Mouse (Mus musculus) limb, embryonic 11.5 days (tissue): ENCODE results near the gene Gm136. TPM values are rescaled to one million over a fixed set of nuclear protein-coding genes. Genes with fewer than 3 reads are reported as not detected.

Source experiments
- ATAC-seq: fragments of 200-750 bp; cut with Nextera tagmentation; 2 replicates; pipeline ENCODE4 v1.8.0; 2017; ENCODE audit warnings: low read depth; ENCODE audit not compliant: insufficient number of reproducible peaks, low FRiP score, low TSS enrichment
- DNase-seq: peaks from one replicate; pipeline ENCODE4 v3.0.0-alpha.2; 2015; ENCODE audit warnings: low spot score
- H3K27ac ChIP-seq: fragments of 300-500 bp; sonication (generic); replicated peaks from 2 replicates; pipeline ENCODE4 v1.5.1; 2014; ENCODE audit warnings: low read depth, mild to moderate bottlenecking, low read length
- H3K27me3 ChIP-seq: fragments of 300-500 bp; sonication (generic); 2 replicates; pipeline ENCODE4 v1.6.1; 2014; ENCODE audit warnings: mild to moderate bottlenecking, low read length, mixed read lengths; ENCODE audit not compliant: control insufficient read depth, insufficient read depth
- H3K36me3 ChIP-seq: fragments of 300-500 bp; sonication (generic); 2 replicates; pipeline ENCODE4 v1.6.1; 2014; ENCODE audit warnings: mild to moderate bottlenecking, low read length, moderate library complexity, mixed read lengths; ENCODE audit not compliant: control insufficient read depth, insufficient read depth
- H3K4me1 ChIP-seq: fragments of 300-500 bp; sonication (generic); 2 replicates; pipeline ENCODE4 v1.6.1; 2014; ENCODE audit warnings: low read length, mixed read lengths; ENCODE audit not compliant: control insufficient read depth, insufficient read depth
- H3K4me2 ChIP-seq: fragments of 300-500 bp; sonication (generic); 2 replicates; pipeline ENCODE4 v1.6.1; 2014; ENCODE audit warnings: low read depth, mild to moderate bottlenecking, moderate library complexity; ENCODE audit not compliant: severe bottlenecking
- H3K4me3 ChIP-seq: fragments of 300-500 bp; sonication (generic); 2 replicates; pipeline ENCODE4 v1.5.1; 2014; ENCODE audit warnings: low read depth, low read length
- H3K9ac ChIP-seq: fragments of 300-500 bp; sonication (generic); 2 replicates; pipeline ENCODE4 v1.6.1; 2014; ENCODE audit warnings: mild to moderate bottlenecking, low read length
- H3K9me3 ChIP-seq: fragments of 300-500 bp; sonication (generic); 2 replicates; pipeline ENCODE4 v1.6.1; 2016; ENCODE audit warnings: low read length; ENCODE audit not compliant: control insufficient read depth
- WGBS: fragments of 180-500 bp; shearing (Covaris S2); extraction: QIAGEN DNeasy Blood & Tissue Kit; methylation state at CpG from one replicate; pipeline ENCODE4 v1.1.7; 2014; 5-methylcytosine and 5-hydroxymethylcytosine counted together
- polyA plus RNA-seq: library from polyadenylated mRNA; unstranded; fragments of >200 nt; fragmentation: Nextera tagmentation; extraction: Ambion mirVana; gene quantifications from 2 replicates; pipeline ENCODE4 v1.2.1, GENCODE M21; 2014

The Gm136 gene
- polyA plus RNA-seq, 1 experiment from 2014 or later, result not detected

DNA sequence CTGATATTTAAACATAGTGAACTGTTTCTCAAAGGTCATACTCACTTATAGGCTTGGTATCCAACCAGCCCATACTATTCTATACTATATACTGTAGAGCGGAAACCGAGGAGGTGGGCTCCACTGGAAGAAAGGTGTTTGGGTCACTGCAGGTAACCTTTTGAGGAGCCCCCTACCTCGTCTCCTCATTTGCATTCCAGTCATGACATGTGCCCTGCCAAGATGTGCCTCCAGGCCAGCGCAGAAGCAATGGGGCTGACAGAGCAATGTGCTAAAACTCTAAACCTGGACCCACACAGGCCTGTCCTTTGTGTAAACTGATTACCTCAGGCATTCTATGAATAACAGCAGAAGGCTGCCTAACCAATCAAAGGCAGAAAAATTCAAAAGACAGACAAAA is 31.8 kb downstream of the Gm136 start:
- H3K4me1 ChIP-seq, result no peaks in the 10 kb centered on the region
- H3K4me3 ChIP-seq, result no peak overlapping the region
- ATAC-seq (no peak), DNase-seq (no peak)
- 62% methylated on average over 4 of the region's 4 CpGs for WGBS
- no peak overlapping the region for H3K4me2 ChIP-seq
- no peaks in the 10 kb centered on the region for H3K36me3 ChIP-seq
- no peak overlapping the region for H3K9ac ChIP-seq
- 0 out of 2 replicates have a peak, but pooled peaks cover 3% of the 10 kb centered on the region for H3K9me3 ChIP-seq
- no peaks in the 10 kb centered on the region for H3K27me3 ChIP-seq
- H3K27ac ChIP-seq, result no peak overlapping the region

DNA sequence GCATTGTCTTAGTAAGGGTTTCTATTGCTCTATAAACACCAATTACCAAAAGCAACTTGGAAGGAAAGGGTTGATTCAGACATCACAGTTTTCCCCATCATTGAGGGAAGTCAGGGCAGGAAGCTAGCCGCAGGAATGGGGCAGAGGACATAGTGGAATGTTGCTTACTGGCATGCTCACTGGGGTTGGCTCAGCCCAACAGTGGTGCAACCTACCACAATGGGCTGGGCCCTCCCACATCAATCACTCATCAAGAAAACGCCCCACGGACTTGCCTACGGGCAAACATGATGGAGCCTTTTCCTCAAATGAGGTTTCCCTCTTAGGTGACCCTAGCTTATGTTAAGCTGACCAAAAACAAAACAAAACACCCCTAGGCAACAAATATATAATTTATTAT is 32.9 kb downstream of the Gm136 start:
- DNase-seq (no peak), ATAC-seq (no peak)
- H3K9me3 ChIP-seq, result 0 out of 2 replicates have a peak, but pooled peaks cover 4% of the 10 kb centered on the region
- H3K4me3 ChIP-seq, result no peak overlapping the region
- WGBS, result 85% methylated on average over 4 of the region's 4 CpGs
- no peaks in the 10 kb centered on the region for H3K4me1 ChIP-seq
- no peaks in the 10 kb centered on the region for H3K27me3 ChIP-seq
- H3K36me3 ChIP-seq, result no peaks in the 10 kb centered on the region
- H3K9ac ChIP-seq, result no peak overlapping the region
- H3K4me2 ChIP-seq, result no peak overlapping the region
- no peak overlapping the region for H3K27ac ChIP-seq

DNA sequence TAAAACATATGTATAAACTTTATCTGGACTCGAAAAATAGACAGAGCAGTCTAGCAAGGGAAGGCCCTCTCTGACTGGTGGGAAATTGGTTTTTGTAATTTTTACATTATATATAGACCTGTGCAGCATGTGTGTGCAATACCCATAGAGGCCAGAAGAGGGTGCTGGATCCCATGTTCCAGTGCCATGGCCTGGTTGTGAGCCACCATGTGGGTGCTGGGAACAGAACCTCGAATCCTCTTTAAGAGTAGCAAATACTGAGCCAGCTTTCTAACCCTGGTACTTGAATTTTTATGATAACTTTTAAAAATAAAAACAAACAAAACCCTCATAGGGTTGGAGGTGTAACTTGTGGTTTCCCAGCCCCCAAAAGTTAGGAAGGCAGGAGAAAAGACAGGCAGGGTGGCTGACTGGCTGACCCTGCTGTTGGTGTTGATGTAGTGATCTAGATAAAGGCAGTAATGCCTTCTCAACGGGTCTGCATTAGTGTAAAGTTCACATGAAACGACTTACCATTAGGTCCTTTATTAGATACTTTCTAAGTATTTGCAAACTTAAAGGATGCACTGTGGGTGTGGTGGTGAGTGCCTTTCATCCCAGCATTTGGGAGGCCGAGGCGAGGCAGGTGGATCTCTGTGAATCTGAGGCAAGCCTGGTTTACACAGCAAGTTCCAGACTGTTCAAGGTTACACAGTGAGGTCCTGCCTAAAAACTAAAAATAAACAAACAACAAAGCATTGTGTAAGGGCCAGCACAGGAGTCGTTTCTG is 35.8 kb downstream of the Gm136 start:
- no peak for DNase-seq
- Histone ChIP-seq H3K4me3 (no peak overlapping the region), H3K36me3 (no peaks in the 10 kb centered on the region), H3K4me2 (no peak overlapping the region), H3K9ac (no peak overlapping the region), H3K27me3 (no peaks in the 10 kb centered on the region), H3K9me3 (0 out of 2 replicates have a peak, but pooled peaks cover 4% of the 10 kb centered on the region), H3K4me1 (no peaks in the 10 kb centered on the region), H3K27ac (no peak overlapping the region)
- ATAC-seq, result no peak
- 92% methylated on average over 7 of the region's 7 CpGs for WGBS

DNA sequence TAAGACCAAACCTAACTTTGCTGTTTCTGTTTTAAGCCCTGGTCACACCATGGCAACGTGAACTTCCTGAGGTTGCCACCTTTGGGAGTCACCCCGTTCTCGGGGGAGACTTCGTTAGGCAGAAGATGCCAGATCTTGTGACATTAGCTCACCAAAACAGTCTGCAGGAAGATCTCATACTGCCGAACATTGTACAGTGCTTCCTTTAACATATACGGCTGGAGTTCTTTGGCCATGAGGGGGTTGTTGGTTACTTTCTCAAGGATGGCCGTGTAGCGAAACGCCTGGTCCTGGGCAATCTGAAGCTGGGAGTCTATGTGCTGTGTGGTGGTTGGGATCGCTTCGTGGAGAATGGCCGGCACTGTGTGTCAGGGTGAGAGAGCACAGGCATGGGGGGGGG is 36.6 kb downstream of the Gm136 start:
- no peak overlapping the region for H3K9ac ChIP-seq
- no peaks in the 10 kb centered on the region for H3K4me1 ChIP-seq
- WGBS, result 96% methylated on average over 12 of the region's 12 CpGs
- no peaks in the 10 kb centered on the region for H3K27me3 ChIP-seq
- 0 out of 2 replicates have a peak, but pooled peaks cover 4% of the 10 kb centered on the region for H3K9me3 ChIP-seq
- no peak overlapping the region for H3K27ac ChIP-seq
- no peak overlapping the region for H3K4me2 ChIP-seq
- H3K36me3 ChIP-seq, result no peaks in the 10 kb centered on the region
- DNase-seq (no peak), ATAC-seq (no peak)
- H3K4me3 ChIP-seq, result no peak overlapping the region

DNA sequence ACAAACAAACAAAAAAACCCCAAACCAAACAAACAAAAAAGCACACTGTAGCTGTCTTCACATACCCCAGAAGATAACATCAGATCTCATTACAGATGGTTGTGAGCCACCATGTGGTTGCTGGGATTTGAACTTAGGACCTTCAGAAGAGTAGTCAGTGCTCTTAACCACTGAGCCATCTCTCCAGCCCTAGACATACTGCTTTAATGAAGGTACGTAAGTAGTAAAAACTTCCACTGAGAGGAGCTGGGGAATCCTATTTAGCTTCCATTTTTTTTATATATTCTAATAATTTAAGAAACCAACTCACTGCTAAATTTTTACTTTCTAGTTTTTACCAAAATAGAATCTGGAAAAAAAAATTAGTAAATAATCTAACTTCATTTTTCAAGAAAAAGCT is 41.0 kb downstream of the Gm136 start:
- DNase-seq (no peak), ATAC-seq (no peak)
- no peaks in the 10 kb centered on the region for H3K36me3 ChIP-seq
- no peaks in the 10 kb centered on the region for H3K27me3 ChIP-seq
- no peaks in the 10 kb centered on the region for H3K4me1 ChIP-seq
- no peak overlapping the region for H3K4me3 ChIP-seq
- 93% methylated on average over 1 of the region's 1 CpGs for WGBS
- H3K9ac ChIP-seq, result no peak overlapping the region
- no peak overlapping the region for H3K4me2 ChIP-seq
- H3K27ac ChIP-seq, result no peak overlapping the region
- 0 out of 2 replicates have a peak, but pooled peaks cover 4% of the 10 kb centered on the region for H3K9me3 ChIP-seq

DNA sequence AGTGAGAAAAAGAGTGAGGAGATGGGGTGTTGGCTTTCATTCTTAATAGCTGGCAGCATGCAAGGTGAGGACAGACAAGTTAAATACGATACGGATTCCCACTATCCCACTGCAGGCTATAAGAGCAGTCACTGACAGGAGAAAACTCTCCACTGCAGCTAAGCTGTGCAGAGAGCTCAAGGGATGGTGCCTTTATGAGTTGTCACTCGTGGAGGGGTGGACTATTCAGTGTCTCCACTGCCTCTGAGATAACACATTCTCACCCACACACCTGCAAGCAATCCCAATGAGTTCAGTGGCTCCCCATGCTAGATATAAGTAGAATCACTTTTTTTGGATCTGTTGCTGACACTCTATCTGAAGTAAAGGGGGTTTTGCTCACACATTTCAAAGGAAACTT is 47.9 kb downstream of the Gm136 start:
- no peak for DNase-seq
- H3K4me3 ChIP-seq, result no peak overlapping the region
- H3K4me1 ChIP-seq, result no peaks in the 10 kb centered on the region
- no peak for ATAC-seq
- WGBS, result 77% methylated on average over 3 of the region's 3 CpGs
- H3K36me3 ChIP-seq, result no peaks in the 10 kb centered on the region
- no peak overlapping the region for H3K27ac ChIP-seq
- no peaks in the 10 kb centered on the region for H3K27me3 ChIP-seq
- H3K9ac ChIP-seq, result no peak overlapping the region
- no peaks in the 10 kb centered on the region for H3K9me3 ChIP-seq
- H3K4me2 ChIP-seq, result no peak overlapping the region

DNA sequence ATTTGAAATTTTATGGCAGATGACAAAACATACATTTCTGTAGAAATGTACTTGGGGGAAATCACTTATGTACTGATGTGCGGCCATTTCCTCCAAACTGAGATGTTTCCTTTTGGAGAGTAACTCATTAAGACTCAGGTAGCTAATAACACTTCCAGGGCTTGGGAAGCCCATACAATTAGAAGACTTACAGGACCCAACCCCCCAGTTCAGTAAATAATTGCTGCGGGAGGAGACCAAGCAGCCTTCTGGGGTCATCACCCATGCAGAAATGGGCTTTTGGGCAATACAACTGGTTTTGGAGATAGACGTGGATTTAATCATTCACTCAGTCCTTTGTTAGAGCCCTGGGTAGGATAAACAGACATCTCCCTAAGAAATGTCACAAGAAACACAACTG is 48.8 kb downstream of the Gm136 start:
- H3K4me1 ChIP-seq, result no peaks in the 10 kb centered on the region
- 75% methylated on average over 3 of the region's 3 CpGs for WGBS
- no peak for ATAC-seq

DNA sequence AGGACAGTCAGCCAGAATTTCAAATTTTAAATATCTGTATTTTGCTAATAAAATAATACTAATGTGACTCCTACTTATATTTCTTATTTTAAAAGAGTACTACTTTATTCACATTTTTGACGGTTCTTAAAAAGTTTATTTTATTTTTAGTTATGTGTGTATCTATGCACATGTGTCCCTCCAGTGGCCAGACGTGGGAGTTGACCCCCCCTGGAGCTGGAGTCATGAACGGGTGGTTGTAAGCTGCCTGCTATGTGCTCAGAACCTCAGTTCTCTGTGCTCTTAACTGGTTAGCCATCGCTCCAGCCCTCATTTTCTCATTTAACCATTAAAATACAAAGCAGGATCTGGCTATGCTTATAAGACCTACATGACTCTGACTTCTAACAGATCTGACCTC is 53.0 kb downstream of the Gm136 start:
- 77% methylated on average over 4 of the region's 4 CpGs for WGBS
- ATAC-seq (no peak), DNase-seq (no peak)

More for the DNA sequence above, 48.8 kb downstream of the Gm136 start:
- no peak for DNase-seq
- Histone ChIP-seq H3K9ac (no peak overlapping the region), H3K9me3 (no peaks in the 10 kb centered on the region), H3K4me3 (no peak overlapping the region), H3K27me3 (no peaks in the 10 kb centered on the region), H3K36me3 (no peaks in the 10 kb centered on the region), H3K27ac (no peak overlapping the region), H3K4me2 (no peak overlapping the region)

DNA sequence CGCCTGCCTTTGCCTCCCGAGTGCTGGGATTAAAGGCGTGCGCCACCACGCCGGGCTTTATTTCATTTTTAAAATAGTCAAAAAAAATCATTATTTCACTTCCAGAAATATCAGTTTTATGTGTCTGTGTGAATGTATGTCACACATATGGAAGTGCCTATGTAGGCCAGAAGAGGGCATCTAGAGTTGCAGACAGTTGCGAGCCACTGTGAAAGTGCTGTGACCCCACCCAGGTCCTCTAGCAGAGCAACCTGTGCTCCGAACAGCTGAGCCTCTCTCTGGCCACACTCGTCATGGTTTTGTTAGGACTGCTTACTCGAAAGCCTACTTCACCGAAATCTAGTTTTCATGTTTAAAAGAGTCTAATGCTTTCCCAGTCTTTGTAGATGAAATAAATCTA is 53.8 kb downstream of the Gm136 start:
- DNase-seq (no peak), ATAC-seq (no peak)
- WGBS, result 96% methylated on average over 11 of the region's 11 CpGs
- Histone ChIP-seq H3K9me3 (no peaks in the 10 kb centered on the region), H3K4me2 (no peak overlapping the region), H3K4me1 (no peaks in the 10 kb centered on the region), H3K27ac (no peak overlapping the region), H3K36me3 (no peaks in the 10 kb centered on the region), H3K27me3 (no peaks in the 10 kb centered on the region), H3K4me3 (no peak overlapping the region), H3K9ac (no peak overlapping the region)

More for the DNA sequence above, 53.0 kb downstream of the Gm136 start:
- Histone ChIP-seq H3K9ac (no peak overlapping the region), H3K4me2 (no peak overlapping the region), H3K27me3 (no peaks in the 10 kb centered on the region), H3K4me3 (no peak overlapping the region), H3K27ac (no peak overlapping the region), H3K36me3 (no peaks in the 10 kb centered on the region), H3K4me1 (no peaks in the 10 kb centered on the region), H3K9me3 (no peaks in the 10 kb centered on the region)
